Mouse (Mus musculus) leukemia stem cell, adult 10-12 weeks (primary cell): ENCODE data around the gene B230118H07Rik. TPM values are rescaled to one million over a fixed set of nuclear protein-coding genes. Genes with fewer than 3 reads are reported as not detected.

Source experiments
- polyA plus RNA-seq: library from polyadenylated mRNA; stranded (reverse); fragments of >175 nt; gene quantifications from 2 replicates; pipeline ENCODE4 v1.2.3, GENCODE M21; 2012; ENCODE audit warnings: low replicate concordance

Gene B230118H07Rik
- polyA plus RNA-seq = 0.72 TPM in 1 of 2 replicates, not detected in the other

DNA sequence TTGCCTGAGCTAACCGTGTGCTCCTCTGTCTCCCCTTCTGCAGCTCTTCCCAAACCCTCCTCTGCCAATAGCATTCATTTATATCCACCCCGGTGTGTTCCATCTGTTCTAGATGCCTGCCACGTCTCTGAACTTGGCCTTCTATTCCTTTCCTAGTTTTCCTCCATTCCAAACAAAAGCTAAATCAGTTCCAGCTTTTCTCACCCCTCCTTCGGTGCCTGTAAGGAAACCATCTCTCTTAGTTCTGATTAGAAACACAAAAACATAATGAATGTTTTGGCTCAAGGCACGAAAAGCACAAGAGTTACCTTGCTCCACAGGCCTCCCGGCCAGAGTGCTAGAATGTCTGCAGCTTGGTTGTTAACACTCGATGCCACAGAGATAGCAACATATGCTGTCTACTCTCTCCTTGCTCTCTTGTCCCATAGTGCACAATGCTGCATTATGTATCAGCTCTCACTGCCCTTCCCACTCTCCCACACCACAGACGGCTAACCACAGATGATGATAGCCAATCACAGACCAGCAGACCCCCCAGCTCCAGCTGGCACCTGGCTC lies at the start of gene B230118H07Rik, which contains the start of gene Rag1:
Gene B230118H07Rik, minus strand, starts transcription at position 419 of the 558 bp plus-strand sequence.
Gene Rag1, minus strand, starts transcription at position 388 of the 558 bp plus-strand sequence.

DNA sequence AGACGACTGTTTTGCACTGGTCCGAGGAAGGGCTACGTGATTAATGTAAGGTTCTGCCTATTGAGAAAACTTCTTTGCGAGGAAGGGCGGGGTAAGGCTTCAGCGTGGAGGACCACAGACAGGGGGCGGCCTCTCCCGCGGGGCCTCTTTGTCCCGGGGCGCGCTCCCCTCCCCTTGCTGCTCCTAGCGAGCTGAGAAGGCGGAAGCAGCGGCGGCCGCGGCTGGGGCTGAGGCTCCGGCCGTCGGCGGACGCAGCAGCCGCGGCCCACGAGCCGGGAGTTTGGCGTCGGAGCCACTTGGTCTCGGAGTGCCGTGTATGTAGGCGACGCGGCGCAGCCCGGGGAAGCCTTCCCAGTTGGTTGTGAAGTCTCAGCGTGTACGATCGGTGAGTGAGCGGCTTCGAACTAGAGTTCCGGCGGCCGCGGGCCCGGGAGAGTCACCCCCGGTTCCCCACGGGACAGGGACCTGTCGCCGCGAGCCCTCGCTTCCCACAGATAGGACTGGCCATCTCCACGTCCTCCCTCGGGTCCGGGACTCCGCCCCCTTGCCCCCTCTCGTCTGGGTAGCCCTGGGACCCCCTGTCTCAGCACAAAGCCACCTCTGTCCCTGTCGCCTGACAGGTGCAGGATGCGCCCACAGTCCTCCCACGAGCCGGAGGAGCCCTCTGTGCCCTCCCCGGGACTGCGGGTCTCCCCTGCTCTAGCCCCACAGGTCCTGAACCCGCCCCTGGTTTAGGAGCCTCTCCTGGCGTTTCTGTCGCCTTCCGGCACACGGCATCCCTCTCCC lies 29.1 kb upstream of the B230118H07Rik start, which contains the start of gene Traf6:
Gene Traf6, plus strand, starts transcription at position 194 of the 786 bp plus-strand sequence.

DNA sequence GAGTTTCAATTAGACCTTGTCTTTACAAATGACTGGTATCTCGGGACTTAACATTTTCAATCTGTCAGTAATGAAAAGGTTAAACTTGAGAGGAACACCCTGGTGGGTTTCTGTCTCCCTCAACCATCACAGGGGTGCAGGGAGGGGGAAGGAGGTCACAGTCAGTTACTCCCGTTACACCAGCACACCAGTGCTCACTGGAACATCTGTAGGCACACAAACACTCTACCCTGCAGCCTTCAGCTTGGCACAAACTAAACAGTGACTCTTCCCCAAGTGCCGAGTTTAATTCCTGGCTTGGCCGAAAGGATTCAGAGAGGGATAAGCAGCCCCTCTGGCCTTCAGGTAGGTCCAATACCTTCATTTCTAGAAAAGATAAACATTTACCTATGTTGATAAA lies 24.8 kb downstream of the B230118H07Rik start, which contains the start of gene Rag2:
Gene Rag2, plus strand, starts transcription at position 193 of the 400 bp plus-strand sequence.

Other genes starting within 250 kb of the B230118H07Rik start
- not detected in 2 replicates for gene Rag2, start 24.8 kb downstream of the B230118H07Rik start, polyA plus RNA-seq
- gene Rag1, start within 50 bp of the B230118H07Rik start, polyA plus RNA-seq = not detected in 2 replicates
- 0.55 and 3.1 TPM in 2 replicates for gene Traf6, start 28.9 kb upstream of the B230118H07Rik start, polyA plus RNA-seq
- gene Prr5l, start 233.5 kb upstream of the B230118H07Rik start, polyA plus RNA-seq = 1.5 and 4.8 TPM in 2 replicates
- gene Commd9, start 236.7 kb upstream of the B230118H07Rik start, polyA plus RNA-seq = 7.2 and 96.6 TPM in 2 replicates